Mouse (Mus musculus): ENCODE measurements around the gene Msl1. TPM values are rescaled to one million over a fixed set of nuclear protein-coding genes. Genes with fewer than 3 reads are reported as not detected.

The Msl1 gene
- total and polyA plus RNA-seq, 3 experiments: 25.9 to 58.1 (median 27.3) TPM

DNA sequence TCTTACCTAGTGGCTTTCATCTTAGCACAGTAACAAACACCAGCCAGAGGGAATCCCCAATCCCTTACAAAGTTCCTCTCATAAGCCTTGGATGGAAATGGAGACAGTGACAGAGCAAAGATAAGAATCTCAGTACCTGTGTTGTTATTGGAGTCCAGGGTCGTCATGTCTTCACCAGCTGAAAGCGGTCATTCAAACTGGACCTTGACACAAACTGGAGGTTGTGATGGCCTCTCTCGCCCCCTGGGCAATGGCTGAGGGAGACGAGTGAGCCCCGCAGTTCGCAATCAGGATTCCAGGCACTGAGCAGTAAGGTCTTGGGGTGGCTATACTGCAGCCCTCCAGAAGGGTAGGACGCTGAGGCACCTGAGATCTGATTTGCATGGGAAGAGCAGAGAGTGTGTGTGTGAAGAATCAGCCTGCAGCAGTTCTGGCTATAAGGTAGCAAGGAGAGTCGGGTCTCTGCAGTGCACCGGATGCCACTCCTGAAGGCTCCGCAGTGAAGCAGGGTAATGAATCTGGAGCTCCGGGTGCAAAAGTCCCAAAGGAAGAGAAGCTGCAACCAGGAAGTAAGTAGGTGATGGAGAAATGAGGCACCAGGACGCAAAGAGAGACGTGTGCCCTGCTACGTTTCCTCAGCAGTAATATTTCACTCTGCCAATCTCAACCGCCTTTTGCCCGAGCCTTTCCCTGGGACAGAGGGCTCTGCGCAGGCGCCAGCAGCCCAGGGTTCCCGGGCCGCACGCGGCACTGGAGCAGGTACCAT, 20.6 kb upstream of the Msl1 start, which contains the start of gene Nr1d1:
Gene Nr1d1, minus strand, starts transcription at position 752 of the 766 bp plus-strand sequence.
- no peak for DNase-seq (ENCODE audit: extremely low read depth)
- TF ChIP-seq SMC3 (IDR thresholded peaks at IDR 0.05; ENCODE audit: low read depth, low read length) (no peak), CHD1 (IDR thresholded peaks at IDR 0.05; ENCODE audit: low read depth, low read length) (no peak), NELFE (IDR thresholded peaks at IDR 0.05; ENCODE audit: low read depth, low read length) (no peak), USF1 (IDR thresholded peaks at IDR 0.05; ENCODE audit: low read depth, low read length) (no peak; the same call in 1 of the 2 replicates), MXI1 (IDR thresholded peaks at IDR 0.05; ENCODE audit: low read depth, low read length) (no peak; the same call in 1 of the 2 replicates), EP300 (IDR thresholded peaks at IDR 0.05; ENCODE audit: low read length) (0 out of 2 replicates have a peak, but pooled peaks have one; percentile 25), MEF2A (IDR thresholded peaks at IDR 0.05; ENCODE audit: borderline replicate concordance, low read depth, low read length) (no peak), JUN (IDR thresholded peaks at IDR 0.05; ENCODE audit: insufficient read depth, low read depth, low read length) (no peak), ZKSCAN1 (IDR thresholded peaks at IDR 0.05; ENCODE audit: borderline replicate concordance, low read depth, low read length) (no peak), MAZ (IDR thresholded peaks at IDR 0.05; ENCODE audit: low read depth, low read length) (no peak), MAFK (IDR thresholded peaks at IDR 0.05; ENCODE audit: insufficient replicate concordance, low read length) (0 out of 2 replicates have a peak, but pooled peaks have one; percentile 9), IRF4 (IDR thresholded peaks at IDR 0.05; ENCODE audit: low read depth, low read length) (no peak), ELF1 (IDR thresholded peaks at IDR 0.05; ENCODE audit: low read depth, low read length) (no peak; the same call in 1 of the 2 replicates), PAX5 (IDR thresholded peaks at IDR 0.05; ENCODE audit: low read length) (no peak), JUND (conservative IDR thresholded peaks at IDR 0.05; ENCODE audit: low read depth, low read length) (no peak), TCF12 (IDR thresholded peaks at IDR 0.05; ENCODE audit: low read depth, low read length) (0 out of 2 replicates have a peak, but pooled peaks have one; percentile 16), USF2 (conservative IDR thresholded peaks at IDR 0.05; ENCODE audit: low read depth, low read length) (peak; percentile 22; the same call in 1 of the 2 replicates), KAT2A (IDR thresholded peaks at IDR 0.05; ENCODE audit: insufficient replicate concordance, low read length) (no peak), GABPA (IDR thresholded peaks at IDR 0.05; ENCODE audit: insufficient replicate concordance, low read depth, low read length) (no peak), HCFC1 (IDR thresholded peaks at IDR 0.05; ENCODE audit: low read depth, low read length) (no peak), RAD21 (IDR thresholded peaks at IDR 0.05; ENCODE audit: low read depth, low read length) (no peak)
- H3K4me1 ChIP-seq (ENCODE audit: control insufficient read depth in 1 of 2, insufficient read depth in 2 of 2): peaks cover 34 to 58% of the 10 kb centered on the region in 2 experiments
- H3K4me2 ChIP-seq (ENCODE audit: insufficient read depth, low read depth, poor library complexity, severe bottlenecking): peak within 1 kb of the TSS; percentile 87
- in situ Hi-C loops (cut with MboI; ENCODE audit: low pct_ligation_motif_present, low pct_unique_long_range_greater_than_20kb, low sequenced_read_pairs) (no loop called here), dilution Hi-C loops (cut with MboI; ENCODE audit: extremely low pct_ligation_motif_present, extremely low pct_unique_long_range_greater_than_20kb, low sequenced_read_pairs) (no loop called here)
- peaks cover 17% of the 10 kb centered on the region for H3K27me3 ChIP-seq (replicated peaks)
- no peak within 1 kb of the TSS for H3K9ac ChIP-seq (ENCODE audit: insufficient read depth, low read depth)
- H3K4me3 ChIP-seq (replicated peaks in 1 of 3; ENCODE audit: low read depth in 2 of 3, low read length in 2 of 3, poor library complexity in 1 of 3): peak within 1 kb of the TSS; percentile 4 to 32 (median 27)
- no peak within 1 kb of the TSS for H3K27ac ChIP-seq (ENCODE audit: insufficient read depth, low read depth)
- peaks cover 0 to 6% of the 10 kb centered on the region in 2 experiments for H3K36me3 ChIP-seq (replicated peaks in 1 of 2; ENCODE audit: control insufficient read depth in 1 of 2, insufficient read depth in 1 of 2, low read length in 1 of 2)
- no peaks in the 10 kb centered on the region for H3K79me2 ChIP-seq (replicated peaks; ENCODE audit: control insufficient read depth, extremely low read depth, insufficient read depth, poor library complexity, severe bottlenecking)
- no peaks in the 10 kb centered on the region for H3K9me3 ChIP-seq (replicated peaks; ENCODE audit: low read length)

All from CH12.LX (cell line).